Mouse (Mus musculus) embryonic fibroblast, embryonic 13.5 days (primary cell): ENCODE data around the gene Tnfsf9. TPM values are rescaled to one million over a fixed set of nuclear protein-coding genes. Genes with fewer than 3 reads are reported as not detected.
A peak's percentile ranks its signal among the peaks of the same experiment; 100 is the strongest.

ENCODE experiments used
- H3K27ac ChIP-seq: 2 replicates; pipeline ENCODE4 v1.5.1; 2012; ENCODE audit warnings: low read length, control low read depth, inconsistent platforms; ENCODE audit not compliant: insufficient read depth
- H3K4me1 ChIP-seq: 2 replicates; pipeline ENCODE4 v1.6.1; 2011; ENCODE audit warnings: low read length; ENCODE audit not compliant: control insufficient read depth, insufficient read depth
- H3K4me3 ChIP-seq: 2 replicates; pipeline ENCODE4 v1.5.1; 2011; ENCODE audit warnings: mild to moderate bottlenecking, control low read depth, low read length; ENCODE audit not compliant: insufficient read depth
- CTCF ChIP-seq: IDR thresholded peaks from 2 replicates; pipeline ENCODE4 v1.5.1; 2011; ENCODE audit warnings: mild to moderate bottlenecking, control low read depth, low read length, moderate library complexity, borderline replicate concordance; ENCODE audit not compliant: insufficient read depth
- POLR2A ChIP-seq: IDR thresholded peaks from 2 replicates; pipeline ENCODE4 v1.6.1; 2011; ENCODE audit warnings: low read depth, mild to moderate bottlenecking, control low read depth, low read length, moderate library complexity
- polyA plus RNA-seq: library from polyadenylated mRNA; stranded (reverse); fragments of >200 nt; gene quantifications from 2 replicates; pipeline ENCODE4 v1.2.4, GENCODE M21; 2011; ENCODE audit warnings: low read depth; ENCODE audit not compliant: missing spikeins, insufficient read length

The Tnfsf9 gene
- polyA plus RNA-seq, result 4.3 and 6.3 TPM in 2 replicates

DNA sequence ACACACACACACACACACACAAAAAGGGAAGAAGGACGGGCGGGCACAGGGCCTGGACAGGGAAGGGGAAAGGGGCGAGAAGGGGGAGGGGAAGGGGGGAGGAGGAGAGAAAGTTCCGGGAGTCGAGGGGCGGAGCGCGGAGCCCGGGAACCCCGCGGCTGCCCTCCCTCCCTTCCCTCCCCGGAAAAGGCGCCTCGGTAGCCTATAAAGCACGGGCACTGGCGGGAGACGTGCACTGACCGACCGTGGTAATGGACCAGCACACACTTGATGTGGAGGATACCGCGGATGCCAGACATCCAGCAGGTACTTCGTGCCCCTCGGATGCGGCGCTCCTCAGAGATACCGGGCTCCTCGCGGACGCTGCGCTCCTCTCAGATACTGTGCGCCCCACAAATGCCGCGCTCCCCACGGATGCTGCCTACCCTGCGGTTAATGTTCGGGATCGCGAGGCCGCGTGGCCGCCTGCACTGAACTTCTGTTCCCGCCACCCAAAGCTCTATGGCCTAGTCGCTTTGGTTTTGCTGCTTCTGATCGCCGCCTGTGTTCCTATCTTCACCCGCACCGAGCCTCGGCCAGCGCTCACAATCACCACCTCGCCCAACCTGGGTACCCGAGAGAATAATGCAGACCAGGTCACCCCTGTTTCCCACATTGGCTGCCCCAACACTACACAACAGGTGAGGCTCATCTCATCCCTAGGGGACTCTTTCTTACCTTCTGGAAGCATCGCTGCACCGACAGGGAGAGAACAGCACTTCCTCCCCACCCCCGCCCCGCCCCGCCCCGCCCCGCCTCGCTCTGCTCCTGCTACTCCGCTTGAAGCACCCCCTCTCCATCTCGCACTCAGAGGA, at the start of gene Tnfsf9:
Tnfsf9 (plus strand) TSS at position 145 of the 854 bp plus-strand sequence.
- Histone ChIP-seq H3K4me1 (peaks cover 7% of the 10 kb centered on the region), H3K27ac (peak within 1 kb of the TSS; percentile 29; the same call in 1 of the 2 replicates), H3K4me3 (peak within 1 kb of the TSS; percentile 93)
- no peak for TF ChIP-seq CTCF
- TF ChIP-seq POLR2A, result peak; percentile 90

DNA sequence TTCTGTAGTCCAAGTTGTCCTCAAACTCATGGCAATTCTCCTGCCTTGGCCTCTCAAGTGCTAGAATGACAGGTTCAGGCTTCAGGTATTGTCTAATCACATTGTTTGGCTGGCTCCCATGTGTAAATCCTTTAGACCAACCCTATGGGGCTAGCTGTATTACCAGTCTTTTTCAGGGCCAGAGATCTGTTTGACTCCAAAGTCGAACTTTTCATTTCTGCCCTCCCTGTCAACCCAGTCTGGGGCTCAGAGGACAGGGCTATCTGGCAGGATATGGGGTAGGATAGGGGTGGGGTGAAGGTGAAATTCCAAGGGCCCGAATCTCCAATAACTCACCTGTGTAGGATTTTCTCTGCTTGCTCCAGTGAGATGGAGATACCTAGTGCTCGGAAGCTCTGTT, 48.9 kb upstream of the Tnfsf9 start:
- TF ChIP-seq CTCF, result no peak
- no peak for TF ChIP-seq POLR2A
- no peak overlapping the region for H3K27ac ChIP-seq
- no peak overlapping the region for H3K4me3 ChIP-seq
- H3K4me1 ChIP-seq, result no peaks in the 10 kb centered on the region

DNA sequence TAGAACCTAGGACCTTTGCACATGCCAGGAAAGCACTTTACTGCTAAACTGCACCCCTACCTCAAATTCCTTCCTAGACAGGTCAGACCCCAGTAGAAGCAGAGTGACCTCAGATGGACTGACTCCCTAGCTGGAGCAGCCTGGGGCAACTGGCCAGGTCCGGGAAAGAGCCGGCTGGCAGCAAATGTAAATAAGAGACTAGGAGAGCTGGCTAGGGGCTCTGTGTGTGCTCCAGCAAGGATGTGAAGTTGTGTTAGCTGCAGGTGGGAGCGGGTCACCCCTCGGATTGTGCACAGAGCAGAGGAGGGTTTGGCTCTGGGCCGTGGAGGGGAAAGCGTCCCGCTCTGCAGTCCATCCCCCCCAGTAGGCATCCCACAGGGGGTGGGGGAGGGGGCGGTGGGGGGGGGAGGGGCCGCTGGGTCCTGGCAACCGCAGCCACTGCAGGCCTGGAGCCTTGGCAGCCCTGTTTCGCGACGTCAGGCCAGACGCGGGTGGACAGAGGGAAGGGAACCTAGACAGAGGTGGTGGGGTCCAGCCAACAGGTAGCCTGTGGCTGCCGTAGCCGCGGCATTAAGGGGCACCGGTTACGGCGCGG, 46.1 kb upstream of the Tnfsf9 start, which contains the start of gene Crb3:
Crb3 (plus strand) TSS at position 215 of the 595 bp plus-strand sequence.
- no peak for TF ChIP-seq POLR2A
- no peak for TF ChIP-seq CTCF
- Histone ChIP-seq H3K4me3 (peak within 1 kb of the TSS; percentile 80), H3K27ac (no peak within 1 kb of the TSS)

DNA sequence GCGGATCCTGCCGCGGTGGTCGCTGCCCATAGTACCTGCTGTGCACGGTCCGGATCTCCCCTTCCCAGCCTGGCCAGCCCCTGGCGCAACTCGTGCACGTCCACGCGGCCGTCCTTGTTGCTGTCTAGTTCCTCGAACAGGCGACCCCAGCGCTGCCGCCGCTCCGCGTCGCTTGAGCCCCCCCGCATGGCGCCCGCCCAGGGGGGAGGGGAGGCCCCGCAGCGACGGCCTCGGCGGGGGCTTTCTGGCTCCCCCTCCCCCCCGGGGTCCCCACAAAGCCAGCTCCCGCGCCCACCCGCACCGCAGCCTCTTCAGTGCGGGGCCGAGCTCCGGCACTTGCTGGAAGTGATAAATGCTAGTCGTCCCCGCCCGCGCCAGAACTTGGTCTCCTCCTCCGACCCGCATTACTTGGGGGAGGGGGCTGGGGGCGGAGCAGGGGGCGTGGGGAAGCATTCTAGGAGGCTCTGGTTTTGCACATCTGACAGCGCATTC, 45.6 kb upstream of the Tnfsf9 start, which contains the start of gene Slc25a23:
Slc25a23 (minus strand) TSS at position 378 of the 492 bp plus-strand sequence.
- TF ChIP-seq CTCF (no peak), POLR2A (no peak)
- Histone ChIP-seq H3K4me1 (no peaks in the 10 kb centered on the region), H3K4me3 (peak within 1 kb of the TSS; percentile 80), H3K27ac (no peak within 1 kb of the TSS)

More for the DNA sequence above, 46.1 kb upstream of the Tnfsf9 start, which contains the start of gene Crb3:
- H3K4me1 ChIP-seq, result no peaks in the 10 kb centered on the region

DNA sequence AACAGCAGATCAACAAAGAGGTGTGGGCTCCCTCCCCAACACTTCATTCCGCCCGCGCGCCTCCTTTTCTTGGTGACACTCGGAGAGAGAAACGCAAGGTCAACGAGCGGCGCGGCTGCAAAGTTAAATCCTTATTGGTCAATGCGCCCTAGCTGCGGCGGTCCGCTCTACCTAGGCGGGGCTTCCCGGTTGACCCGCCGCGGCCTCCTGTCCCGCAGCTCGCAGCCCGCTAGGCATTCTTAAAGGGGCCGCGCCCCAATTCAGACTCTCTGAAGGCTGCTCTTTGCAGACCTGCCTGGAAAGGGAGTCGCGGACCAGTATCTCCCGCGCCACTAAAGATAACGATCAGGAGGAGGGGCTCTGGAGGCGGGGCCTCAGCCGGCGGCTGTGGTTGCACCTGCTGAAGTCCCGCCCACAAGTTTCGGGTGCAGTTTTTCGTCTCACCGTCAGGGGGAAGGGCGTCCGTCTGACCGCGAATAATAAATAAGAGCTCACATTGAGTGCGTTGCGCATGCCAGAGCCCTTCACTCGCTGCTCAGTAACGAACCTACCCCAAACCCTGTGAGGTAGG, 44.8 kb upstream of the Tnfsf9 start:
- H3K27ac ChIP-seq, result no peak overlapping the region
- no peak for TF ChIP-seq CTCF
- TF ChIP-seq POLR2A, result no peak

DNA sequence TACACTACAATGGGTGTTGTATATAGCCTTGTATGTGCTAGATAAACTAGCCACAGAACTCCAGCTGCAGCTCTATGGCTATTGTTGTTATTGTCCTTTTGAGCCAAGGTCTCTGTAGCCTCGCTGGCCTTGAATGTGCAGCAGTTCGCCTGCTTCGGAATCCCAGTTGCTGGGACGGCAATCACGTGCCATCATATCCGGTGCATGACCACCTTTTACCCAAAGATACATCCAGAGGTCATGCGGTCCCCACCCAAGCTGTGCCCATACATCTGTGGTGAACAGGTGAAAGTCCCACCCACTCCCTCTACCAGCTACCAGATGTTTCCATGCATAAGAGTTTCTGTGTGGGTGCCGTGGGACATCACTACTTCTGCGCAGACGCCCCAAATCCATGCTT, 44.1 kb upstream of the Tnfsf9 start:
- TF ChIP-seq CTCF (no peak), POLR2A (no peak)
- Histone ChIP-seq H3K27ac (no peak overlapping the region), H3K4me1 (no peaks in the 10 kb centered on the region), H3K4me3 (no peak overlapping the region)

More for the DNA sequence above, 44.8 kb upstream of the Tnfsf9 start:
- Histone ChIP-seq H3K4me3 (peak overlapping the region; percentile 80), H3K4me1 (no peaks in the 10 kb centered on the region)

DNA sequence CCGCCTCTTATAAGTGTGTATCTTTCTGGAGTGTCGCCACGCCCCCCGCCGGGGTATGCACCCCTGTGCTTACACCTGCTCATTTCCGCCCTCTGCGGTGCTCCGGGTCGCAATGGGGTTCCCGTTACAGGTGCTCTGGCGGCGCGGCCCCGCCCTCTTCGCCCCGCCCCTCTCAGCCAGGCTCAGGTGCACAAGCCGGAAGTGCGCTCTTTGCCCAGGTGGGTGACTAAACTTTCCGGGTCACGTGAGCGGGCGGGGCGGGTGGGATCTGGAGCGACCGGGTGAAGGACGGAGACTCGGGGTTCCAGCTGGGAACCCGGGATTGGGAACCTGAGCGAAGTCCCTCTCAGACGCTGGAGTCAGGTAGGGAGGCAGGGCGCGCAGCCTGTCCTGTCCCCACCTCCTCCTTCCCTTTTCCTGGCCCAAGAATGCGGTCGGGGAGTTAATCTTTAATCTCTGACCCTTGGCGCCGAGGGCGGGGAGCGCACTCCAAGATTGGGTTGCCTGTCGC, 43.1 kb upstream of the Tnfsf9 start:
- TF ChIP-seq POLR2A (no peak), CTCF (no peak)
- H3K27ac ChIP-seq, result no peak overlapping the region
- H3K4me1 ChIP-seq, result no peaks in the 10 kb centered on the region
- H3K4me3 ChIP-seq, result no peak overlapping the region

DNA sequence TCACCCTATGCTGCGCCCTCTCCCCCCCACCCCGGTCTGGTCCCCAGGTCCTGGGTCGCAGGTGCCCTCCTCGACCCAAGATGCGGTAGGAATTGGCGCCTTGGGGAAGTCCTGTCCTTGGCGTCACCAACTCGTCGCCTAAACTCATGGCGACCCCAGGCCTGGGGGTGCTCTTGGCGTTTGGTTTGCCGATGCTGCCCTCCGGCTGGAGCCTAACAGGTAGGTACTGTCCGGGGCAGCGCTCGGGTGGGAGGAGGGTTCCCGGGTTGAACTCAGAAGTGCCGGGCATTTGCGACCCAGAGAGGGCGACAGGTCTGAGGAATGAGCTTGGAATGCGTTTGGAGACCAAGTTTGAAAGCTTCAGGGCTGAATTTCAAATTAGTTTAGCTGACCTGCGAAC, 42.6 kb upstream of the Tnfsf9 start:
- TF ChIP-seq POLR2A (no peak), CTCF (no peak)

DNA sequence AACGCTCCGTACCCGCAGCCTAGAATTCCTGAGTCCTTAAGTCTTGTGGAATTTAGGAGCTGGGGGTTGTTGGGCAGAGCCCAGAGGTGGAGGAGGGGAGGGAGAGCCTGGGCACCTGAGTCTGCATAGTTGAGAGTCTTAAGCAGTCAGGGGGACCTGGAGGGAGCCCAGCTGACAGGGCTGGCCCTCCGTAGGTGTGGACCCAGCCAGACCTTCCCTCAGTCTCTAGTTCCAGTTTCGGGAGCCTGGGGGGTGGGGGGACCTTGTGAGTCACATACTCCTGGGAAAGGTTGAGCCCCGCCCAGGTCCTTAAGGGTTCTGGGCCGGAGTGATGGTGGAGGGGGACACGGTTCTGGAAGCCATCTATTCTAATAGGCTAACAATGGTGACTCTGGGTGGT, 42.1 kb upstream of the Tnfsf9 start:
- no peaks in the 10 kb centered on the region for H3K4me1 ChIP-seq
- TF ChIP-seq CTCF, result no peak
- TF ChIP-seq POLR2A, result no peak
- H3K4me3 ChIP-seq, result no peak overlapping the region
- H3K27ac ChIP-seq, result no peak overlapping the region

More for the DNA sequence above, 42.6 kb upstream of the Tnfsf9 start:
- Histone ChIP-seq H3K4me1 (no peaks in the 10 kb centered on the region), H3K27ac (no peak overlapping the region), H3K4me3 (no peak overlapping the region)
